Mouse (Mus musculus) kidney, adult 2 months (tissue): ENCODE measurements around the gene Echs1. TPM values are rescaled to one million over a fixed set of nuclear protein-coding genes. Genes with fewer than 3 reads are reported as not detected.

ENCODE experiments used
- DNase-seq: peaks from one replicate; pipeline ENCODE4 v3.0.0; 2021
- H3K27ac ChIP-seq: fragments of 200-500 bp; 2 replicates; pipeline ENCODE4 v1.5.1; 2012; ENCODE audit warnings: low read depth, low read length, control low read depth, inconsistent platforms; ENCODE audit not compliant: insufficient read depth
- H3K27me3 ChIP-seq: fragments of 200-500 bp; replicated peaks from 2 replicates; pipeline ENCODE4 v1.6.1; 2012; ENCODE audit warnings: mild to moderate bottlenecking, moderate library complexity, low read length, inconsistent platforms; ENCODE audit not compliant: control insufficient read depth, insufficient read depth
- H3K36me3 ChIP-seq: fragments of 200-500 bp; 2 replicates; pipeline ENCODE4 v1.6.1; 2012; ENCODE audit warnings: mild to moderate bottlenecking, moderate library complexity, low read length, inconsistent platforms; ENCODE audit not compliant: control insufficient read depth, insufficient read depth
- H3K4me1 ChIP-seq: fragments of 200-500 bp; 2 replicates; pipeline ENCODE4 v1.6.1; 2011; ENCODE audit warnings: low read length; ENCODE audit not compliant: control insufficient read depth, insufficient read depth
- H3K4me3 ChIP-seq: fragments of 200-500 bp; 2 replicates; pipeline ENCODE4 v1.5.1; 2011; ENCODE audit warnings: mild to moderate bottlenecking, low read depth, low read length, control low read depth; ENCODE audit not compliant: insufficient read depth
- CTCF ChIP-seq: fragments of 200-500 bp; conservative IDR thresholded peaks from 2 replicates; pipeline ENCODE4 v1.5.1; 2011; ENCODE audit warnings: low read depth, mild to moderate bottlenecking, control low read depth, low read length, moderate library complexity, mixed read lengths; ENCODE audit not compliant: insufficient read depth, insufficient read length
- POLR2A ChIP-seq: fragments of 200-500 bp; IDR thresholded peaks from one replicate; pipeline ENCODE4 v1.6.1; 2011; ENCODE audit warnings: low read depth, low read length, control low read depth
- WGBS: fragments of 180-500 bp; shearing (Covaris S2); methylation state at CpG from one replicate; pipeline ENCODE4 v1.1.7; 2018; 5-methylcytosine and 5-hydroxymethylcytosine counted together
- polyA plus RNA-seq: library from polyadenylated mRNA; depleted of rRNA; stranded (reverse); fragments of >200 nt; gene quantifications from 2 replicates; pipeline ENCODE4 v1.2.3, GENCODE M21; 2012; rRNA removed

The Echs1 gene
- polyA plus RNA-seq, 1 experiment, result 381 TPM

- 0 out of 2 replicates have a peak, but pooled peaks cover 3% of the 10 kb centered on the region for H3K27me3 ChIP-seq
- H3K4me3 ChIP-seq, result no peak overlapping the region
- H3K4me1 ChIP-seq, result no peaks in the 10 kb centered on the region; the same call in 1 of the 2 replicates
- DNase-seq, result no peak
- H3K27ac ChIP-seq, result no peak overlapping the region
- no peaks in the 10 kb centered on the region for H3K36me3 ChIP-seq
- no peak for TF ChIP-seq CTCF
- no peak for TF ChIP-seq POLR2A
- WGBS, result 67% methylated on average over 4 of the region's 4 CpGs
These were observed 56.7 kb downstream of the Echs1 start for GRCm38 (mm10) chr7:140059601-140060000.

- H3K36me3 ChIP-seq, result no peaks in the 10 kb centered on the region
- H3K27me3 ChIP-seq, result 0 out of 2 replicates have a peak, but pooled peaks cover 3% of the 10 kb centered on the region
- no peak overlapping the region for H3K4me3 ChIP-seq
- TF ChIP-seq POLR2A (no peak), CTCF (no peak)
- no peaks in the 10 kb centered on the region; the same call in 1 of the 2 replicates for H3K4me1 ChIP-seq
- WGBS, result 30% methylated on average over 7 of the region's 7 CpGs
- no peak overlapping the region for H3K27ac ChIP-seq
- DNase-seq, result no peak
These were observed 57.7 kb downstream of the Echs1 start for GRCm38 (mm10) chr7:140058528-140058927.

- peak; percentile 53 for DNase-seq
These were observed 58.6 kb downstream of the Echs1 start for GRCm38 (mm10) chr7:140057413-140058407.

More at GRCm38 (mm10) chr7:140057413-140058407, 58.6 kb downstream of the Echs1 start:
- TF ChIP-seq POLR2A, result no peak
- no peak overlapping the region for H3K27ac ChIP-seq
- 5% methylated on average over 53 of the region's 53 CpGs for WGBS
- H3K4me1 ChIP-seq, result no peaks in the 10 kb centered on the region; the same call in 1 of the 2 replicates
- H3K27me3 ChIP-seq, result 0 out of 2 replicates have a peak, but pooled peaks cover 3% of the 10 kb centered on the region
- no peaks in the 10 kb centered on the region for H3K36me3 ChIP-seq
- H3K4me3 ChIP-seq, result peak overlapping the region; percentile 1

Other genes starting within 250 kb of the Echs1 start
- gene Kndc1, start 221.8 kb downstream of the Echs1 start, polyA plus RNA-seq, result 0.02 TPM in 1 of 2 replicates, not detected in the other
- 0.13 TPM in 1 of 2 replicates, not detected in the other for gene Utf1, start 172.7 kb downstream of the Echs1 start, polyA plus RNA-seq
- 0.13 and 0.29 TPM in 2 replicates for gene 6430531B16Rik, start 137.7 kb downstream of the Echs1 start, polyA plus RNA-seq
- 1.8 and 2.2 TPM in 2 replicates for gene Adam8, start 123.9 kb downstream of the Echs1 start, polyA plus RNA-seq
- 28.6 and 43.3 TPM in 2 replicates for gene Zfp511, start 80.1 kb downstream of the Echs1 start, polyA plus RNA-seq
- 19.9 and 20.0 TPM in 2 replicates for gene Tubgcp2, start 79.8 kb downstream of the Echs1 start, polyA plus RNA-seq
- gene Msx3, start 67.4 kb downstream of the Echs1 start, polyA plus RNA-seq, result not detected in 2 replicates
- gene Caly, start 33.9 kb downstream of the Echs1 start, polyA plus RNA-seq, result 0.16 and 0.52 TPM in 2 replicates
- gene Prap1, start 23.1 kb downstream of the Echs1 start, polyA plus RNA-seq, result 1.1 and 1.9 TPM in 2 replicates
- 147 and 161 TPM in 2 replicates for gene Fuom, start 14.0 kb downstream of the Echs1 start, polyA plus RNA-seq
- 10.4 and 12.0 TPM in 2 replicates for gene Paox, start 677 bp downstream of the Echs1 start, polyA plus RNA-seq
- gene Mtg1, start 21.1 kb upstream of the Echs1 start, polyA plus RNA-seq, result 40.3 and 45.1 TPM in 2 replicates
- gene Sprn, start 38.4 kb upstream of the Echs1 start, polyA plus RNA-seq, result 0.16 TPM in 2 replicates
- gene Olfr522, start 48.3 kb upstream of the Echs1 start, polyA plus RNA-seq, result not detected in 2 replicates
- gene Olfr523, start 56.7 kb upstream of the Echs1 start, polyA plus RNA-seq, result 0.05 TPM in 1 of 2 replicates, not detected in the other
- not detected in 2 replicates for gene Olfr524, start 89.5 kb upstream of the Echs1 start, polyA plus RNA-seq
- gene Cd163l1, start 101.8 kb upstream of the Echs1 start, polyA plus RNA-seq, result 0.30 and 0.66 TPM in 2 replicates
- 0.11 TPM in 2 replicates for gene 5830411N06Rik, start 130.8 kb upstream of the Echs1 start, polyA plus RNA-seq
- gene Olfr525, start 204.4 kb upstream of the Echs1 start, polyA plus RNA-seq, result not detected in 2 replicates
- gene Olfr527, start 217.5 kb upstream of the Echs1 start, polyA plus RNA-seq, result not detected in 2 replicates
- gene Olfr60, start 245.2 kb upstream of the Echs1 start, polyA plus RNA-seq, result 0.05 TPM in 1 of 2 replicates, not detected in the other